Mouse (Mus musculus) neural tube, embryonic 15.5 days (tissue): Measurements from ENCODE around the gene 2010109A12Rik. TPM values are rescaled to one million over a fixed set of nuclear protein-coding genes. Genes with fewer than 3 reads are reported as not detected.

Source experiments
- ATAC-seq: fragments of 200-750 bp; cut with Nextera tagmentation; 2 replicates; pipeline ENCODE4 v1.8.0; 2017; ENCODE audit warnings: mild to moderate bottlenecking, moderate TSS enrichment, moderate library complexity; ENCODE audit not compliant: low FRiP score
- H3K27ac ChIP-seq: fragments of 300-500 bp; sonication (generic); replicated peaks from 2 replicates; pipeline ENCODE4 v1.5.1; 2015; ENCODE audit warnings: mild to moderate bottlenecking, inconsistent platforms
- H3K27me3 ChIP-seq: fragments of 300-500 bp; sonication (generic); replicated peaks from 2 replicates; pipeline ENCODE4 v1.6.1; 2015; ENCODE audit warnings: inconsistent platforms
- H3K36me3 ChIP-seq: fragments of 300-500 bp; sonication (generic); 2 replicates; pipeline ENCODE4 v1.6.1; 2015; ENCODE audit warnings: inconsistent platforms
- H3K4me1 ChIP-seq: fragments of 300-500 bp; sonication (generic); 2 replicates; pipeline ENCODE4 v1.6.1; 2015; ENCODE audit warnings: inconsistent platforms
- H3K4me2 ChIP-seq: fragments of 300-500 bp; sonication (generic); 2 replicates; pipeline ENCODE4 v1.6.1; 2015; ENCODE audit warnings: inconsistent platforms, mild to moderate bottlenecking, moderate library complexity
- H3K4me3 ChIP-seq: fragments of 300-500 bp; sonication (generic); replicated peaks from 2 replicates; pipeline ENCODE4 v1.5.1; 2015; ENCODE audit warnings: mild to moderate bottlenecking, inconsistent platforms
- H3K9ac ChIP-seq: fragments of 300-500 bp; sonication (generic); replicated peaks from 2 replicates; pipeline ENCODE4 v1.6.1; 2015; ENCODE audit warnings: mild to moderate bottlenecking, inconsistent platforms
- H3K9me3 ChIP-seq: fragments of 300-500 bp; sonication (generic); replicated peaks from 2 replicates; pipeline ENCODE4 v1.6.1; 2016; ENCODE audit warnings: inconsistent platforms
- WGBS: fragments of 180-500 bp; shearing (Covaris S2); methylation state at CpG from one replicate; pipeline ENCODE4 v1.1.7; 2015; ENCODE audit warnings: mixed read lengths; 5-methylcytosine and 5-hydroxymethylcytosine counted together
- polyA plus RNA-seq: library from polyadenylated mRNA; unstranded; fragments of >200 nt; fragmentation: Nextera tagmentation; extraction: Ambion mirVana; gene quantifications from 2 replicates; pipeline ENCODE4 v1.2.1, GENCODE M21; 2015

The 2010109A12Rik gene
- polyA plus RNA-seq, 1 experiment from 2014 or later, result 1.4 TPM

GRCm38 (mm10) chr5:93190428-93190827, 15.9 kb upstream of the 2010109A12Rik start:
- no peaks in the 10 kb centered on the region for H3K9me3 ChIP-seq
- peaks cover 30% of the 10 kb centered on the region for H3K36me3 ChIP-seq
- H3K4me2 ChIP-seq, result no peak overlapping the region
- no peaks in the 10 kb centered on the region for H3K27me3 ChIP-seq
- WGBS, result 95% methylated on average over 5 of the region's 5 CpGs
- no peak overlapping the region for H3K4me3 ChIP-seq
- H3K27ac ChIP-seq, result no peak overlapping the region
- no peaks in the 10 kb centered on the region for H3K4me1 ChIP-seq
- no peak overlapping the region for H3K9ac ChIP-seq
- no peak for ATAC-seq

- Histone ChIP-seq H3K4me3 (no peak overlapping the region), H3K27me3 (no peaks in the 10 kb centered on the region), H3K4me1 (0 out of 2 replicates have a peak, but pooled peaks cover 4% of the 10 kb centered on the region), H3K9ac (no peak overlapping the region), H3K9me3 (no peaks in the 10 kb centered on the region), H3K36me3 (peaks cover 21% of the 10 kb centered on the region), H3K27ac (no peak overlapping the region), H3K4me2 (no peak overlapping the region)
- 86% methylated on average over 3 of the region's 3 CpGs for WGBS
- no peak for ATAC-seq
These were observed 8.1 kb upstream of the 2010109A12Rik start for GRCm38 (mm10) chr5:93198232-93198631.

GRCm38 (mm10) chr5:93201181-93201580, 5.1 kb upstream of the 2010109A12Rik start:
- Histone ChIP-seq H3K9me3 (no peaks in the 10 kb centered on the region), H3K36me3 (peaks cover 17% of the 10 kb centered on the region), H3K27me3 (no peaks in the 10 kb centered on the region), H3K9ac (no peak overlapping the region), H3K4me1 (peaks cover 19% of the 10 kb centered on the region), H3K4me3 (no peak overlapping the region), H3K27ac (no peak overlapping the region), H3K4me2 (no peak overlapping the region)
- WGBS, result 83% methylated on average over 1 of the region's 1 CpGs
- no peak for ATAC-seq

GRCm38 (mm10) chr5:93205371-93206108, 778 bp upstream of the 2010109A12Rik start:
- peak; percentile 69 for ATAC-seq
- no peaks in the 10 kb centered on the region for H3K27me3 ChIP-seq
- H3K4me2 ChIP-seq, result peak overlapping the region; percentile 74
- peaks cover 23% of the 10 kb centered on the region for H3K4me1 ChIP-seq
- peaks cover 3% of the 10 kb centered on the region; the same call in 1 of the 2 replicates for H3K36me3 ChIP-seq
- WGBS, result under 1% methylated on average over 54 of the region's 63 CpGs
- peak overlapping the region; percentile 88 for H3K9ac ChIP-seq
- peak overlapping the region; percentile 92 for H3K27ac ChIP-seq
- peak overlapping the region; percentile 90 for H3K4me3 ChIP-seq
- H3K9me3 ChIP-seq, result no peaks in the 10 kb centered on the region

GRCm38 (mm10) chr5:93207006-93207348, 659 bp downstream of the 2010109A12Rik start:
- no peaks in the 10 kb centered on the region for H3K9me3 ChIP-seq
- no peaks in the 10 kb centered on the region for H3K27me3 ChIP-seq
- H3K4me2 ChIP-seq, result peak overlapping the region; percentile 67
- 7% methylated on average over 6 of the region's 6 CpGs for WGBS
- peak overlapping the region; percentile 92 for H3K27ac ChIP-seq
- H3K9ac ChIP-seq, result peak overlapping the region; percentile 53
- peak overlapping the region; percentile 90 for H3K4me3 ChIP-seq
- peaks cover 23% of the 10 kb centered on the region for H3K4me1 ChIP-seq
- no peaks in the 10 kb centered on the region; the same call in 1 of the 2 replicates for H3K36me3 ChIP-seq
- ATAC-seq, result peak; percentile 42; the same call in 1 of the 2 replicates

GRCm38 (mm10) chr5:93207555-93207954, 1.2 kb downstream of the 2010109A12Rik start:
- no peak for ATAC-seq
- Histone ChIP-seq H3K4me1 (peaks cover 23% of the 10 kb centered on the region), H3K27ac (peak overlapping the region; percentile 92; the same call in 1 of the 2 replicates), H3K36me3 (no peaks in the 10 kb centered on the region), H3K27me3 (no peaks in the 10 kb centered on the region), H3K9ac (no peak overlapping the region), H3K4me3 (no peak overlapping the region), H3K4me2 (peak overlapping the region; percentile 67), H3K9me3 (no peaks in the 10 kb centered on the region)
- 88% methylated on average over 1 of the region's 1 CpGs for WGBS

- Histone ChIP-seq H3K27ac (no peak overlapping the region), H3K9ac (no peak overlapping the region), H3K27me3 (no peaks in the 10 kb centered on the region), H3K4me1 (no peaks in the 10 kb centered on the region), H3K36me3 (no peaks in the 10 kb centered on the region), H3K4me2 (no peak overlapping the region), H3K4me3 (no peak overlapping the region), H3K9me3 (0 out of 2 replicates have a peak, but pooled peaks cover 4% of the 10 kb centered on the region)
- 86% methylated on average over 3 of the region's 3 CpGs for WGBS
- ATAC-seq, result no peak
These were observed 12.1 kb downstream of the 2010109A12Rik start for GRCm38 (mm10) chr5:93218375-93218774.

- ATAC-seq, result no peak
- H3K4me1 ChIP-seq, result no peaks in the 10 kb centered on the region
- H3K27ac ChIP-seq, result no peak overlapping the region
- 70% methylated on average over 3 of the region's 3 CpGs for WGBS
- H3K27me3 ChIP-seq, result no peaks in the 10 kb centered on the region
- H3K36me3 ChIP-seq, result no peaks in the 10 kb centered on the region
- no peak overlapping the region for H3K4me2 ChIP-seq
- H3K9ac ChIP-seq, result no peak overlapping the region
- 0 out of 2 replicates have a peak, but pooled peaks cover 1% of the 10 kb centered on the region for H3K9me3 ChIP-seq
- H3K4me3 ChIP-seq, result no peak overlapping the region
These were observed 15.3 kb downstream of the 2010109A12Rik start for GRCm38 (mm10) chr5:93221661-93222060.

- Histone ChIP-seq H3K4me3 (no peak overlapping the region), H3K27me3 (no peaks in the 10 kb centered on the region), H3K9me3 (no peaks in the 10 kb centered on the region), H3K27ac (no peak overlapping the region), H3K9ac (no peak overlapping the region), H3K4me1 (no peaks in the 10 kb centered on the region), H3K36me3 (no peaks in the 10 kb centered on the region), H3K4me2 (no peak overlapping the region)
- no peak for ATAC-seq
- WGBS, result 95% methylated on average over 2 of the region's 2 CpGs
These were observed 18.2 kb downstream of the 2010109A12Rik start for GRCm38 (mm10) chr5:93224549-93224948.

GRCm38 (mm10) chr5:93227157-93227556, 20.8 kb downstream of the 2010109A12Rik start:
- no peak for ATAC-seq
- WGBS, result 97% methylated on average over 3 of the region's 3 CpGs

GRCm38 (mm10) chr5:93229527-93229926, 23.2 kb downstream of the 2010109A12Rik start:
- no peak overlapping the region for H3K4me3 ChIP-seq
- WGBS, result 85% methylated on average over 2 of the region's 2 CpGs
- H3K36me3 ChIP-seq, result no peaks in the 10 kb centered on the region
- no peak overlapping the region for H3K9ac ChIP-seq
- H3K4me1 ChIP-seq, result no peaks in the 10 kb centered on the region
- no peak overlapping the region for H3K4me2 ChIP-seq
- H3K9me3 ChIP-seq, result no peaks in the 10 kb centered on the region
- no peaks in the 10 kb centered on the region for H3K27me3 ChIP-seq
- no peak overlapping the region for H3K27ac ChIP-seq
- no peak for ATAC-seq

More at GRCm38 (mm10) chr5:93227157-93227556, 20.8 kb downstream of the 2010109A12Rik start:
- no peaks in the 10 kb centered on the region for H3K9me3 ChIP-seq
- no peak overlapping the region for H3K27ac ChIP-seq
- no peak overlapping the region for H3K4me2 ChIP-seq
- no peak overlapping the region for H3K9ac ChIP-seq
- no peaks in the 10 kb centered on the region for H3K36me3 ChIP-seq
- no peak overlapping the region for H3K4me3 ChIP-seq
- no peaks in the 10 kb centered on the region for H3K4me1 ChIP-seq
- H3K27me3 ChIP-seq, result no peaks in the 10 kb centered on the region

GRCm38 (mm10) chr5:93231721-93232120, 25.4 kb downstream of the 2010109A12Rik start:
- Histone ChIP-seq H3K36me3 (no peaks in the 10 kb centered on the region), H3K4me3 (no peak overlapping the region), H3K9ac (no peak overlapping the region), H3K4me2 (no peak overlapping the region), H3K9me3 (no peaks in the 10 kb centered on the region), H3K27me3 (no peaks in the 10 kb centered on the region), H3K27ac (no peak overlapping the region), H3K4me1 (no peaks in the 10 kb centered on the region)
- WGBS, result 72% methylated on average over 3 of the region's 3 CpGs
- ATAC-seq, result no peak
